Mouse (Mus musculus): ENCODE results near the gene Tgfb1i1. TPM values are rescaled to one million over a fixed set of nuclear protein-coding genes. Genes with fewer than 3 reads are reported as not detected.

The Tgfb1i1 gene
- polyA plus RNA-seq, 1 experiment from 2014 or later: 11.9 TPM

GRCm38 (mm10) chr7:128304198-128304597, 57.6 kb downstream of the Tgfb1i1 start:
- H3K4me1 ChIP-seq (ENCODE audit: control insufficient read depth, low read depth, low read length): peaks cover 20% of the 10 kb centered on the region
- WGBS (ENCODE audit: insufficient replicate concordance): 71% methylated on average over 6 of the region's 6 CpGs
- H3K4me3 ChIP-seq (ENCODE audit: low read depth, low read length): no peak overlapping the region
- no peaks in the 10 kb centered on the region for H3K27me3 ChIP-seq (ENCODE audit: control insufficient read depth, insufficient read depth, low read depth, low read length)
- no peak overlapping the region for H3K27ac ChIP-seq (ENCODE audit: low read length)
- H3K9ac ChIP-seq (ENCODE audit: low read depth, low read length): no peak overlapping the region
- ATAC-seq (ENCODE audit: low read depth): no peak
- H3K4me2 ChIP-seq (ENCODE audit: low read depth, low read length): no peak overlapping the region
- peaks cover 9% of the 10 kb centered on the region for H3K36me3 ChIP-seq (ENCODE audit: control insufficient read depth, insufficient read depth)
- H3K9me3 ChIP-seq (replicated peaks; ENCODE audit: control insufficient read depth, low read length): no peaks in the 10 kb centered on the region

GRCm38 (mm10) chr7:128304907-128305306, 58.3 kb downstream of the Tgfb1i1 start:
- no peak overlapping the region for H3K4me3 ChIP-seq (ENCODE audit: low read depth, low read length)
- H3K27me3 ChIP-seq (ENCODE audit: control insufficient read depth, insufficient read depth, low read depth, low read length): no peaks in the 10 kb centered on the region
- H3K9ac ChIP-seq (ENCODE audit: low read depth, low read length): peak overlapping the region; percentile 35; the same call in 1 of the 2 replicates
- peak; percentile 40; the same call in 1 of the 2 replicates for ATAC-seq (ENCODE audit: low read depth)
- no peak overlapping the region for H3K4me2 ChIP-seq (ENCODE audit: low read depth, low read length)
- H3K9me3 ChIP-seq (replicated peaks; ENCODE audit: control insufficient read depth, low read length): no peaks in the 10 kb centered on the region
- WGBS (ENCODE audit: insufficient replicate concordance): 12% methylated on average over 5 of the region's 5 CpGs
- H3K27ac ChIP-seq (ENCODE audit: low read length): no peak overlapping the region
- peaks cover 9% of the 10 kb centered on the region for H3K36me3 ChIP-seq (ENCODE audit: control insufficient read depth, insufficient read depth)
- peaks cover 26% of the 10 kb centered on the region for H3K4me1 ChIP-seq (ENCODE audit: control insufficient read depth, low read depth, low read length)

Small RNA genes lying within 50 kb of the gene (microRNA-seq; reads per million reads assigned to microRNA genes)
- 1.2 reads per million for gene Mir3103

Other genes starting within 250 kb of the Tgfb1i1 start
- gene Trim72, start 242.9 kb upstream of the Tgfb1i1 start, polyA plus RNA-seq (2015; fragmentation: Nextera tagmentation; extraction: Ambion mirVana): 0.15 and 0.32 TPM in 2 replicates
- gene Itgam, start 184.2 kb upstream of the Tgfb1i1 start, polyA plus RNA-seq (2015; fragmentation: Nextera tagmentation; extraction: Ambion mirVana): 7.1 and 7.4 TPM in 2 replicates
- 0.27 TPM in 1 of 2 replicates, not detected in the other for gene Gm49368, start 184.1 kb upstream of the Tgfb1i1 start, polyA plus RNA-seq (2015; fragmentation: Nextera tagmentation; extraction: Ambion mirVana)
- 0.16 and 0.24 TPM in 2 replicates for gene Itgax, start 117.3 kb upstream of the Tgfb1i1 start, polyA plus RNA-seq (2015; fragmentation: Nextera tagmentation; extraction: Ambion mirVana)
- 0.04 and 0.13 TPM in 2 replicates for gene Itgad, start 92.4 kb upstream of the Tgfb1i1 start, polyA plus RNA-seq (2015; fragmentation: Nextera tagmentation; extraction: Ambion mirVana)
- gene Cox6a2, start 40.4 kb upstream of the Tgfb1i1 start, polyA plus RNA-seq (2015; fragmentation: Nextera tagmentation; extraction: Ambion mirVana): 3.4 and 7.5 TPM in 2 replicates
- 5.7 and 6.5 TPM in 2 replicates for gene Armc5, start 9.5 kb upstream of the Tgfb1i1 start, polyA plus RNA-seq (2015; fragmentation: Nextera tagmentation; extraction: Ambion mirVana)
- gene 9130023H24Rik, start 8.8 kb upstream of the Tgfb1i1 start, polyA plus RNA-seq (2015; fragmentation: Nextera tagmentation; extraction: Ambion mirVana): 2.4 and 2.6 TPM in 2 replicates
- gene Slc5a2, start 18.8 kb downstream of the Tgfb1i1 start, polyA plus RNA-seq (2015; fragmentation: Nextera tagmentation; extraction: Ambion mirVana): 1.4 and 1.7 TPM in 2 replicates
- 20.5 and 23.3 TPM in 2 replicates for gene BC017158, start 51.4 kb downstream of the Tgfb1i1 start, polyA plus RNA-seq (2015; fragmentation: Nextera tagmentation; extraction: Ambion mirVana)
- 27.6 and 29.6 TPM in 2 replicates for gene Rgs10, start 171.9 kb downstream of the Tgfb1i1 start, polyA plus RNA-seq (2015; fragmentation: Nextera tagmentation; extraction: Ambion mirVana)
- gene Tial1, start 214.9 kb downstream of the Tgfb1i1 start, polyA plus RNA-seq (2015; fragmentation: Nextera tagmentation; extraction: Ambion mirVana): 8.5 and 9.9 TPM in 2 replicates

Data from liver, embryonic 16.5 days (tissue).